Mouse (Mus musculus): ENCODE measurements around the gene Fam71f1. TPM values are rescaled to one million over a fixed set of nuclear protein-coding genes. Genes with fewer than 3 reads are reported as not detected.
A peak's percentile ranks its signal among the peaks of the same experiment; 100 is the strongest.
"Not testable (repeated sequence)": the region's sequence is repeated elsewhere in the genome, so short reads cannot be mapped to it uniquely, and the experiment has no call there.

Gene Fam71f1
- total and polyA plus RNA-seq, 3 experiments: not detected

- no peak for DNase-seq
Measured at GRCm38 (mm10) chr6:29329514-29329913, 10.6 kb downstream of the Fam71f1 start.

- not testable (repeated sequence) for DNase-seq
Measured at GRCm38 (mm10) chr6:29346512-29346911, 27.6 kb downstream of the Fam71f1 start.

- DNase-seq: no peak
Measured at GRCm38 (mm10) chr6:29347189-29347588, 28.2 kb downstream of the Fam71f1 start.

- peak; percentile 100 for DNase-seq
Measured at GRCm38 (mm10) chr6:29347665-29348370, 28.9 kb downstream of the Fam71f1 start, which contains the start of gene Calu. TSS of gene Calu (plus strand) at chr6:29348069.

- DNase-seq: no peak
Measured at GRCm38 (mm10) chr6:29348371-29348724, 29.4 kb downstream of the Fam71f1 start.

GRCm38 (mm10) chr6:29351613-29352012, 32.7 kb downstream of the Fam71f1 start:
- no peak for DNase-seq

GRCm38 (mm10) chr6:29352816-29353215, 33.9 kb downstream of the Fam71f1 start:
- no peak for DNase-seq

GRCm38 (mm10) chr6:29359386-29359785, 40.4 kb downstream of the Fam71f1 start:
- DNase-seq: no peak

GRCm38 (mm10) chr6:29360211-29360610, 41.3 kb downstream of the Fam71f1 start:
- DNase-seq: no peak

GRCm38 (mm10) chr6:29362246-29363128, 43.5 kb downstream of the Fam71f1 start:
- peak; percentile 31 for DNase-seq

- no peak for DNase-seq
Measured at GRCm38 (mm10) chr6:29363129-29363515, 44.2 kb downstream of the Fam71f1 start.

GRCm38 (mm10) chr6:29365277-29365676, 46.3 kb downstream of the Fam71f1 start:
- DNase-seq: no peak

GRCm38 (mm10) chr6:29377386-29377785, 58.4 kb downstream of the Fam71f1 start:
- DNase-seq: no peak

GRCm38 (mm10) chr6:29378678-29379077, 59.7 kb downstream of the Fam71f1 start:
- DNase-seq: no peak

GRCm38 (mm10) chr6:29379954-29380353, 61.0 kb downstream of the Fam71f1 start:
- no peak for DNase-seq

- no peak for DNase-seq
Measured at GRCm38 (mm10) chr6:29382442-29382841, 63.5 kb downstream of the Fam71f1 start.

Other genes with a start within 250 kb of the Fam71f1 start
- gene Rbm28, start 154.1 kb upstream of the Fam71f1 start, total RNA-seq (2021): 10 to 100 TPM; 25.9 to 33.6 TPM
- 2.3 and 2.4 TPM in 2 replicates for gene Rbm28, start 154.1 kb upstream of the Fam71f1 start, polyA plus RNA-seq (2012; rRNA removed)
- gene Prrt4, start 139.6 kb upstream of the Fam71f1 start, total RNA-seq (2021): 1 to 10 TPM; 2.2 to 5.0 TPM
- 6.1 and 8.8 TPM in 2 replicates for gene Prrt4, start 139.6 kb upstream of the Fam71f1 start, polyA plus RNA-seq (2012; rRNA removed)
- gene Impdh1, start 102.8 kb upstream of the Fam71f1 start, total RNA-seq (2021): 10 to 100 TPM; 58.3 to 86.4 TPM
- gene Impdh1, start 102.8 kb upstream of the Fam71f1 start, polyA plus RNA-seq (2012; rRNA removed): 94.4 and 102 TPM in 2 replicates
- gene Hilpda, start 46.7 kb upstream of the Fam71f1 start, total RNA-seq (2021): 1 to 10 TPM; 2.6 to 6.8 TPM
- 10.0 and 12.1 TPM in 2 replicates for gene Hilpda, start 46.7 kb upstream of the Fam71f1 start, polyA plus RNA-seq (2012; rRNA removed)
- under 1 TPM in 1 of 2 experiments, not detected in 1; 0.29 TPM for gene Fam71f2, start 39.5 kb upstream of the Fam71f1 start, total RNA-seq (2021)
- gene Fam71f2, start 39.5 kb upstream of the Fam71f1 start, polyA plus RNA-seq (2012; rRNA removed): 0.18 and 0.35 TPM in 2 replicates
- gene Calu, start 28.9 kb downstream of the Fam71f1 start, total RNA-seq (2021): 100 to 1,000 TPM; 125 to 150 TPM
- 14.3 and 18.5 TPM in 2 replicates for gene Calu, start 28.9 kb downstream of the Fam71f1 start, polyA plus RNA-seq (2012; rRNA removed)
- not detected for gene Opn1sw, start 69.3 kb downstream of the Fam71f1 start, total RNA-seq (2021)
- not detected in 2 replicates for gene Opn1sw, start 69.3 kb downstream of the Fam71f1 start, polyA plus RNA-seq (2012; rRNA removed)
- 1 to 10 TPM; 3.4 to 3.9 TPM for gene Ccdc136, start 77.2 kb downstream of the Fam71f1 start, total RNA-seq (2021)
- 1.2 and 2.1 TPM in 2 replicates for gene Ccdc136, start 77.2 kb downstream of the Fam71f1 start, polyA plus RNA-seq (2012; rRNA removed)
- gene Flnc, start 114.1 kb downstream of the Fam71f1 start, total RNA-seq (2021): 1 to 10 TPM; 2.3 to 7.6 TPM
- gene Flnc, start 114.1 kb downstream of the Fam71f1 start, polyA plus RNA-seq (2012; rRNA removed): 0.88 and 1.6 TPM in 2 replicates
- 100 to 1,000 TPM; 221 to 237 TPM for gene Atp6v1f, start 148.6 kb downstream of the Fam71f1 start, total RNA-seq (2021)
- gene Atp6v1f, start 148.6 kb downstream of the Fam71f1 start, polyA plus RNA-seq (2012; rRNA removed): 319 and 344 TPM in 2 replicates
- gene Atp6v1fnb, start 152.3 kb downstream of the Fam71f1 start, total RNA-seq (2021): under 1 TPM in 1 of 2 experiments, not detected in 1; 0.46 TPM
- not detected in 2 replicates for gene Atp6v1fnb, start 152.3 kb downstream of the Fam71f1 start, polyA plus RNA-seq (2012; rRNA removed)
- 1 to 10 TPM; 1.9 to 2.1 TPM for gene Kcp, start 188.8 kb downstream of the Fam71f1 start, total RNA-seq (2021)
- gene Kcp, start 188.8 kb downstream of the Fam71f1 start, polyA plus RNA-seq (2012; rRNA removed): 6.6 and 8.3 TPM in 2 replicates
- gene Irf5, start 207.5 kb downstream of the Fam71f1 start, total RNA-seq (2021): 1 to 10 TPM; 4.9 to 6.6 TPM
- gene Irf5, start 207.5 kb downstream of the Fam71f1 start, polyA plus RNA-seq (2012; rRNA removed): 15.0 and 15.1 TPM in 2 replicates